Mouse (Mus musculus) ES-Bruce4 (cell line): ENCODE measurements around the gene Wdr60.

Experiments used
- CTCF ChIP-seq: IDR thresholded peaks from one replicate; pipeline ENCODE4 v1.8.1; 2011; ENCODE audit warnings: low read depth, low read length
- POLR2A ChIP-seq: IDR thresholded peaks from one replicate; pipeline ENCODE4 v1.8.1; 2011; ENCODE audit warnings: low read length; ENCODE audit not compliant: insufficient read depth

DNA sequence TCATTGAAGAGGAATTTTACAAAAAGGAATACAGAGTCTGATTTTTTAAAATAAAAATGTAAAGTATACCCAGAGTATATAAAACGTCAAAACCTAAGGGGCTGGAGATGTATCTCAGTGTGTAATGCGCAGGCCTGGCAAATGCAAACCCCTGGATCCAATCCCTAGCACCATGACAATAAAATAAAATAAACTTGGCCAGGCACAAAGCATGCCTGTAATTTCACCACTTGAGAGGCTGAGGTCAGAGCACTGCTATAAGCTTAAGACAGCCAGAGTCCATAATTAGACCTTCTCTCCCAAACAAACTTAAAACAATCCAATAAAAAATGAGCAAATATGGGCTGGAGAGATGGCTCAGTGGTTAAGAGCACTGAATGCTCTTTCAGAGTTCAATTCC is 39.7 kb downstream of the Wdr60 start:
- TF ChIP-seq CTCF (no peak), POLR2A (no peak)
